Comparison of ENCODE assay signal across 26 mouse cellular contexts in genomic region chr11:102384418-102384817, GRCm38 (mm10). TPM values are rescaled to one million over a fixed set of nuclear protein-coding genes. Genes with fewer than 3 reads are reported as not detected.
DNase-seq lines count a peak whose midpoint lies in the region; ATAC-seq and TF ChIP-seq lines count a peak whose summit lies in the region.
"Had no signal": no experiment of that assay in that cellular context is flagged by ENCODE, and none has a peak within 500 bp of the region (broad histone marks: within the 10 kb centered on the region; RNA-seq: fewer than 3 reads in every experiment).

No protein-coding gene starts in this region.

- no peak for ATAC-seq in liver, embryonic 14.5 days (ENCODE audit: insufficient read depth)
- ATAC-seq: CD4-positive, CD25-positive, alpha-beta regulatory T cell, adult 4 months; intestine, embryonic 15.5 days; midbrain, embryonic 16.5 days had no signal

- TF ChIP-seq EP300 in liver, embryonic 14.5 days (IDR thresholded peaks at IDR 0.05; ENCODE audit: low read depth), result no peak

- H3K4me2 ChIP-seq in liver, embryonic 14.5 days (ENCODE audit: low read depth), result peak overlapping the region; percentile 24; the same call in 1 of the 2 replicates
- H3K4me2 ChIP-seq: heart, embryonic 13.5 days; hindbrain, embryonic 15.5 days; intestine, embryonic 15.5 days; limb, embryonic 13.5 days; lung, embryonic 14.5 days had no signal

- no peak overlapping the region for H3K9ac ChIP-seq in liver, embryonic 14.5 days (replicated peaks)
- H3K9ac ChIP-seq: heart, embryonic 13.5 days; hindbrain, embryonic 15.5 days; intestine, embryonic 15.5 days; limb, embryonic 13.5 days; lung, embryonic 14.5 days had no signal

- peaks cover 26 to 37% of the 10 kb centered on the region in 2 experiments for H3K4me1 ChIP-seq in liver, embryonic 14.5 days (replicated peaks; ENCODE audit: control insufficient read depth in 2 of 2, insufficient read depth in 2 of 2, low read length in 1 of 2)
- H3K4me1 ChIP-seq: heart, embryonic 13.5 days; hindbrain, embryonic 15.5 days; limb, embryonic 13.5 days had no signal

- TF ChIP-seq CTCF in liver, embryonic 14.5 days (IDR thresholded peaks at IDR 0.05; ENCODE audit: low read depth), result no peak

- no peaks in the 10 kb centered on the region for H3K36me3 ChIP-seq in liver, embryonic 14.5 days (replicated peaks; ENCODE audit: control insufficient read depth, insufficient read depth, low read depth)
- H3K36me3 ChIP-seq: G1E; heart, embryonic 13.5 days; hindbrain, embryonic 15.5 days; intestine, embryonic 15.5 days; limb, embryonic 13.5 days had no signal

- peak; percentile 50 for DNase-seq in cerebellum, adult 9-10 months
- DNase-seq in cerebellum, adult 8-10 months, result no peak
- peak; percentile 25 to 38 for DNase-seq in layer of hippocampus, adult 8-10 months (ENCODE audit: low spot score in 2 of 2)
- no peak for DNase-seq in layer of hippocampus, adult 9-10 months (ENCODE audit: low spot score)
- no peak for DNase-seq in liver, embryonic 14.5 days (ENCODE audit: low read depth in 3 of 3, low spot score in 3 of 3)
- no peak for DNase-seq in liver
- DNase-seq in layer of hippocampus, postnatal 10 days (ENCODE audit: low spot score in 2 of 2), result peak; percentile 6 to 23
- DNase-seq in thymus, adult 18-20 months, result no peak
- DNase-seq: adrenal gland, postnatal 36 days; embryo, embryonic 11 days; gastrocnemius, postnatal 10 days; heart, adult 11 months; heart, postnatal 4 days; kidney, adult 9 months; kidney, postnatal 25 days; lung, embryonic 14.5 days; lung, postnatal 4 days; spleen, adult 18-20 months; thymus, postnatal 4 days had no signal

- no peak overlapping the region for H3K4me3 ChIP-seq in liver, embryonic 14.5 days (ENCODE audit: insufficient read depth in 1 of 2, low read depth in 2 of 2, low read length in 2 of 2)
- H3K4me3 ChIP-seq: heart, embryonic 13.5 days; hindbrain, embryonic 15.5 days; intestine, embryonic 15.5 days; limb, embryonic 13.5 days had no signal

- 50% methylated on average over 2 of the region's 2 CpGs for WGBS in liver, embryonic 14.5 days (ENCODE audit: insufficient replicate concordance)

- no peak overlapping the region for H3K27ac ChIP-seq in liver, embryonic 14.5 days
- H3K27ac ChIP-seq: heart, embryonic 13.5 days; hindbrain, embryonic 15.5 days; intestine, embryonic 15.5 days; limb, embryonic 13.5 days had no signal

- peaks cover 6% of the 10 kb centered on the region; the same call in 1 of the 2 replicates for H3K27me3 ChIP-seq in liver, embryonic 14.5 days (ENCODE audit: control insufficient read depth, insufficient read depth, low read length)
- H3K27me3 ChIP-seq: hindbrain, embryonic 15.5 days; intestine, embryonic 15.5 days had no signal

- H3K9me3 ChIP-seq in liver, embryonic 14.5 days (ENCODE audit: control insufficient read depth, low read length), result no peaks in the 10 kb centered on the region
- H3K9me3 ChIP-seq: G1E; heart, embryonic 13.5 days; hindbrain, embryonic 15.5 days; intestine, embryonic 15.5 days; limb, embryonic 13.5 days had no signal

RNA-seq across cellular contexts. Expression of gene Rundc3a, which starts 8.8 kb away (rescaled TPM):
- total RNA-seq in layer of hippocampus, adult 8-10 months (2022), result 100 to 1,000 TPM; 420 to 453 (median 428) TPM
- polyA plus RNA-seq in liver, embryonic 14.5 days (2012; rRNA removed), result 1.4 and 1.9 TPM in 2 replicates
- 1.0 and 1.2 TPM in 2 replicates for polyA plus RNA-seq in liver, embryonic 14.5 days (2014; fragmentation: Nextera tagmentation; extraction: Ambion mirVana)
- total RNA-seq in layer of hippocampus, postnatal 10 days (2021), result 100 to 1,000 TPM; 356 to 431 TPM
- polyA plus RNA-seq: G1E had no signal

RNA-seq across cellular contexts. Expression of gene Slc4a1, which starts 18.4 kb away (rescaled TPM):
- total RNA-seq in layer of hippocampus, adult 8-10 months (2022), result under 1 TPM in 2 of 4 experiments, not detected in 2; 0.10 to 0.11 TPM
- 570 and 632 TPM in 2 replicates for polyA plus RNA-seq in liver, embryonic 14.5 days (2012; rRNA removed)
- 606 and 703 TPM in 2 replicates for polyA plus RNA-seq in liver, embryonic 14.5 days (2014; fragmentation: Nextera tagmentation; extraction: Ambion mirVana)
- under 1 TPM; 0.32 to 0.54 TPM for total RNA-seq in layer of hippocampus, postnatal 10 days (2021)
- polyA plus RNA-seq: CD4-positive, CD25-positive, alpha-beta regulatory T cell, adult 4 months had no signal

RNA-seq across cellular contexts. Expression of gene Slc25a39, which starts 23.3 kb away (rescaled TPM):
- total RNA-seq in layer of hippocampus, adult 8-10 months (2022), result 10 to 100 TPM; 62.0 to 72.4 (median 64.6) TPM
- polyA plus RNA-seq in liver, embryonic 14.5 days (2012; rRNA removed), result 167 and 187 TPM in 2 replicates
- 339 and 363 TPM in 2 replicates for polyA plus RNA-seq in liver, embryonic 14.5 days (2014; fragmentation: Nextera tagmentation; extraction: Ambion mirVana)
- 10 to 100 TPM; 74.8 to 80.1 TPM for total RNA-seq in layer of hippocampus, postnatal 10 days (2021)

RNA-seq across cellular contexts. Expression of gene Grn, which starts 45.7 kb away (rescaled TPM):
- total RNA-seq in layer of hippocampus, adult 8-10 months (2022), result 100 to 1,000 TPM in 2 of 4 experiments, 10 to 100 TPM in 2; 61.9 to 191 (median 114) TPM
- polyA plus RNA-seq in liver, embryonic 14.5 days (2012; rRNA removed), result 25.4 and 28.9 TPM in 2 replicates
- 34.1 and 41.4 TPM in 2 replicates for polyA plus RNA-seq in liver, embryonic 14.5 days (2014; fragmentation: Nextera tagmentation; extraction: Ambion mirVana)
- total RNA-seq in layer of hippocampus, postnatal 10 days (2021), result 10 to 100 TPM; 81.8 to 83.7 TPM

Comparison
In these comparisons a context has a peak if more than half of its experiments do, and no peak if none do; other contexts are left out.
1. DNase-seq: peak in cerebellum, adult 9-10 months (single experiment), layer of hippocampus, adult 8-10 months (2 of 2) and layer of hippocampus, postnatal 10 days (2 of 2); none in cerebellum, adult 8-10 months (single experiment), layer of hippocampus, adult 9-10 months (single experiment), liver, embryonic 14.5 days (0 of 3), liver (single experiment) and thymus, adult 18-20 months (0 of 2).